Comparison of ENCODE assay signal across 25 mouse cellular contexts in the genomic region with DNA sequence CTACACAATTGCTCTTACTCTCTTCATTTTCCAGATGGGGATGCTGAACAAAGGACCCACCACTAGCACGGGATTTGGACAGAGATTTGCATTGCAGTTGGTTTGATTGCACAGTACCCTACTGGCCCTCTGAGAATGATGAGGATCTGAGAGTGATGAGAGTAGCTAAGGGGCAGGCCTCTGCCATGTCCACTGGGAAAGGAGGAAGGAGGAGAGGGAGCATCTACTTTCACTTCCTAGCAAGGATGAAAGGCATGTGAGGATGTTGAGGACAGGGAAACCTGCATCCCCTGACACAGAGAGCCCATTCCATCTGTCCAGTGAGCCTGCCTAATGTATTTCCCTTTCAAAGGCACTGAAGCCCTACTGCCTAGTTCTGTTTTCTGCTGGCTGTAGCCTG. TPM values are rescaled to one million over a fixed set of nuclear protein-coding genes. Genes with fewer than 3 reads are reported as not detected.
A peak's percentile ranks its signal among the peaks of the same experiment; 100 is the strongest.
DNase-seq lines count a peak whose midpoint lies in the region; ATAC-seq lines count a peak whose summit lies in the region.
"Had no signal": no experiment of that assay in that cellular context is flagged by ENCODE, and none has a peak within 500 bp of the region (broad histone marks: within the 10 kb centered on the region; RNA-seq: fewer than 3 reads in every experiment).

No protein-coding gene starts in this region.

- no peak overlapping the region for H3K9ac ChIP-seq in heart, embryonic 15.5 days
- H3K9ac ChIP-seq: embryonic facial prominence, embryonic 15.5 days; forebrain, embryonic 15.5 days; intestine, embryonic 15.5 days; limb, embryonic 13.5 days; liver, embryonic 13.5 days; lung, embryonic 15.5 days had no signal

- no peak for DNase-seq in frontal cortex, adult 2 months (ENCODE audit: extremely low spot score in 1 of 2, low spot score in 1 of 2)
- no peak for DNase-seq in heart, adult 9 months (ENCODE audit: low spot score in 2 of 2)
- DNase-seq in NIH3T3 (ENCODE audit: low read depth), result peak; percentile 18
- no peak for DNase-seq in adrenal gland, postnatal 10 days
- DNase-seq: adrenal gland, postnatal 36 days; cerebellum, adult 11 months; embryo, embryonic 11 days; gastrocnemius, postnatal 25 days; kidney, adult 8-10 months; kidney, postnatal 10 days; liver, embryonic 13.5 days; lung, postnatal 36 days; thymus, postnatal 14 days had no signal

- no peaks in the 10 kb centered on the region for H3K9me3 ChIP-seq in heart, embryonic 15.5 days (replicated peaks)
- H3K9me3 ChIP-seq: embryonic facial prominence, embryonic 15.5 days; forebrain, embryonic 15.5 days; intestine, embryonic 15.5 days; limb, embryonic 13.5 days; liver, embryonic 13.5 days; lung, embryonic 15.5 days had no signal

- H3K36me3 ChIP-seq in heart, embryonic 15.5 days, result no peaks in the 10 kb centered on the region
- H3K36me3 ChIP-seq: embryonic facial prominence, embryonic 15.5 days; forebrain, embryonic 15.5 days; intestine, embryonic 15.5 days; limb, embryonic 13.5 days; liver, embryonic 13.5 days; lung, embryonic 15.5 days had no signal

- H3K27me3 ChIP-seq in heart, embryonic 15.5 days, result no peaks in the 10 kb centered on the region
- H3K27me3 ChIP-seq: forebrain, embryonic 15.5 days; intestine, embryonic 15.5 days; limb, embryonic 13.5 days; liver, embryonic 13.5 days; lung, embryonic 15.5 days had no signal

- H3K27ac ChIP-seq in heart, embryonic 15.5 days, result peak overlapping the region; percentile 51
- H3K27ac ChIP-seq: embryonic facial prominence, embryonic 15.5 days; forebrain, embryonic 15.5 days; intestine, embryonic 15.5 days; limb, embryonic 13.5 days; liver, embryonic 13.5 days; lung, embryonic 15.5 days had no signal

- H3K4me3 ChIP-seq in heart, embryonic 15.5 days, result no peak overlapping the region
- H3K4me3 ChIP-seq: embryonic facial prominence, embryonic 15.5 days; forebrain, embryonic 15.5 days; intestine, embryonic 15.5 days; limb, embryonic 13.5 days; liver, embryonic 13.5 days; lung, embryonic 15.5 days had no signal

- WGBS in heart, embryonic 15.5 days, result 67% methylated on average over 1 of the region's 1 CpGs

- ATAC-seq in frontal cortex, adult (ENCODE audit: low TSS enrichment), result peak; percentile 43; the same call in 1 of the 2 replicates
- ATAC-seq in heart, embryonic 15.5 days (replicated peaks; ENCODE audit: insufficient number of reproducible peaks, insufficient read depth, low FRiP score, low read depth), result no peak
- ATAC-seq in granulocyte monocyte progenitor cell, adult 5-6 weeks (replicated peaks; ENCODE audit: poor library complexity, severe bottlenecking), result peak; percentile 81
- ATAC-seq: CD4-positive, CD25-positive, alpha-beta regulatory T cell, adult 4 months; forebrain, embryonic 15.5 days; hindbrain, embryonic 16.5 days; intestine, embryonic 15.5 days had no signal

- no peak overlapping the region for H3K4me2 ChIP-seq in heart, embryonic 15.5 days
- H3K4me2 ChIP-seq: embryonic facial prominence, embryonic 15.5 days; forebrain, embryonic 15.5 days; intestine, embryonic 15.5 days; limb, embryonic 13.5 days; liver, embryonic 13.5 days; lung, embryonic 15.5 days; midbrain, embryonic 11.5 days had no signal

- 0 out of 2 replicates have a peak, but pooled peaks cover 4% of the 10 kb centered on the region for H3K4me1 ChIP-seq in heart, embryonic 15.5 days (replicated peaks)
- H3K4me1 ChIP-seq: embryonic facial prominence, embryonic 15.5 days; intestine, embryonic 15.5 days; limb, embryonic 13.5 days; liver, embryonic 13.5 days; lung, embryonic 15.5 days had no signal

RNA-seq across cellular contexts. Expression of gene Rab33a, which starts 6.2 kb away (rescaled TPM):
- polyA plus RNA-seq in frontal cortex, adult 2 months (2012; rRNA removed), result 65.6 and 66.1 TPM in 2 replicates
- 4.9 and 5.0 TPM in 2 replicates for polyA plus RNA-seq in heart, embryonic 15.5 days (2015; fragmentation: Nextera tagmentation; extraction: Ambion mirVana)
- total RNA-seq in granulocyte monocyte progenitor cell, adult 5-6 weeks (2014; fragmentation: Nextera tagmentation), result not detected in 2 replicates
- total RNA-seq in granulocyte monocyte progenitor cell, adult 5-6 weeks (2017), result not detected in 2 replicates
- total RNA-seq in adrenal gland, postnatal 10 days (2021), result 10 to 100 TPM; 18.1 to 18.9 TPM
- total RNA-seq: hematopoietic stem cell, adult 5-6 weeks had no signal

RNA-seq across cellular contexts. Expression of gene Aifm1, which starts 12.0 kb away (rescaled TPM):
- 29.4 and 33.5 TPM in 2 replicates for polyA plus RNA-seq in frontal cortex, adult 2 months (2012; rRNA removed)
- 102 and 115 TPM in 2 replicates for polyA plus RNA-seq in heart, embryonic 15.5 days (2015; fragmentation: Nextera tagmentation; extraction: Ambion mirVana)
- total RNA-seq in granulocyte monocyte progenitor cell, adult 5-6 weeks (2014; fragmentation: Nextera tagmentation), result 67.0 TPM in 2 replicates
- total RNA-seq in granulocyte monocyte progenitor cell, adult 5-6 weeks (2017), result 85.6 and 97.1 TPM in 2 replicates
- 100 to 1,000 TPM; 170 to 174 TPM for total RNA-seq in adrenal gland, postnatal 10 days (2021)

Comparison
In these comparisons a context has a peak if more than half of its experiments do, and no peak if none do; other contexts are left out.
1. RNA of gene Rab33a, which starts 6.2 kb away (total RNA-seq): 18.1 to 18.9 TPM in adrenal gland, postnatal 10 days; not detected in granulocyte monocyte progenitor cell, adult 5-6 weeks; every median in the first group is over 10 times any median in the second.